Mouse (Mus musculus) G1E (cell line): ENCODE results near the gene Fcgr1.
"Not testable (repeated sequence)": the region's sequence is repeated elsewhere in the genome, so short reads cannot be mapped to it uniquely, and the experiment has no call there.

ENCODE experiments used
- CTCF ChIP-seq: IDR thresholded peaks from 2 replicates; pipeline ENCODE4 v1.5.1; 2012; ENCODE audit warnings: low read depth, low read length, inconsistent platforms, mixed read lengths
- GATA1 ChIP-seq: IDR thresholded peaks from 2 replicates; pipeline ENCODE4 v1.6.1; 2012; ENCODE audit warnings: borderline replicate concordance, low read length, inconsistent platforms, mixed read lengths
- GATA2 ChIP-seq: IDR thresholded peaks from 2 replicates; pipeline ENCODE4 v1.6.1; 2012; ENCODE audit warnings: low read depth, low read length, inconsistent platforms, borderline replicate concordance
- POLR2AphosphoS5 ChIP-seq: IDR thresholded peaks from 2 replicates; pipeline ENCODE4 v1.6.1; 2012; ENCODE audit warnings: low read depth, low read length, inconsistent platforms; ENCODE audit not compliant: insufficient replicate concordance

DNA sequence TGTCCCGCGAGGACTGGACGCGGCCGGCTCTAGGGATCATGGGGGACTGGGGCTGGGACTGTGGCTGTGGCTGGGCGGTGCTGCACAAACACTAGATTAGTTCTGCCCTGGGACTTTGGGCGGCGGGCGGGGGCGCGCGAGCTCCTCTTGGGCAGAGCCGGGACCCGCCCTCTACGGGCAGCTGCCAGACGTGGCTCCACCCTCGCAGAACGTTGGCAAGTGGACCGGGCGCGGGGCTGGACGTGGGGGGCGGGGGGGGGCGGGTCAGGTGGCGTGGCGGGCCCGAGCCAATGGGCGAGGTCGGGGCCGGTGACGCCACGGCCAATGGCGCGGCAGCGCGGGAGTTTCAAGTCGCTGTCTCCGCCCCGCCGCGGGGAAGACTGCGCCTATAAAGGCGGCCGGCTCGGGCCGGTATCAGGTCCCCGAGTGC, 47.3 kb downstream of the Fcgr1 start, which contains the start of gene Hist2h3c1:
- not testable (repeated sequence) for TF ChIP-seq CTCF, GATA2, GATA1, POLR2AphosphoS5
